Mouse (Mus musculus) embryonic fibroblast, embryonic 13.5 days (primary cell): Measurements from ENCODE around the gene Pcsk1n.

ENCODE experiments used
- CTCF ChIP-seq: IDR thresholded peaks from 2 replicates; pipeline ENCODE4 v1.5.1; 2011; ENCODE audit warnings: mild to moderate bottlenecking, control low read depth, low read length, moderate library complexity, borderline replicate concordance; ENCODE audit not compliant: insufficient read depth
- POLR2A ChIP-seq: IDR thresholded peaks from 2 replicates; pipeline ENCODE4 v1.6.1; 2011; ENCODE audit warnings: low read depth, mild to moderate bottlenecking, control low read depth, low read length, moderate library complexity

- TF ChIP-seq CTCF (no peak), POLR2A (no peak)
Measured at GRCm38 (mm10) chrX:7967596-7968201, 48.1 kb downstream of the Pcsk1n start.
